Mouse (Mus musculus) neural tube, embryonic 14.5 days (tissue): ENCODE data around the gene Sf3b3. TPM values are rescaled to one million over a fixed set of nuclear protein-coding genes. Genes with fewer than 3 reads are reported as not detected.

Experiments
- ATAC-seq: fragments of 200-750 bp; cut with Nextera tagmentation; 2 replicates; pipeline ENCODE4 v1.8.0; 2017; ENCODE audit warnings: low read depth, mild to moderate bottlenecking, moderate TSS enrichment, moderate library complexity
- H3K27ac ChIP-seq: fragments of 300-500 bp; sonication (generic); 2 replicates; pipeline ENCODE4 v1.5.1; 2014; ENCODE audit warnings: low read depth, mild to moderate bottlenecking, control low read depth, low read length, moderate library complexity, mixed read lengths
- H3K27me3 ChIP-seq: fragments of 300-500 bp; sonication (generic); 2 replicates; pipeline ENCODE4 v1.6.1; 2014; ENCODE audit warnings: low read length; ENCODE audit not compliant: control insufficient read depth, insufficient read depth
- H3K36me3 ChIP-seq: fragments of 300-500 bp; sonication (generic); 2 replicates; pipeline ENCODE4 v1.6.1; 2014; ENCODE audit warnings: low read length, mixed read lengths; ENCODE audit not compliant: control insufficient read depth, insufficient read depth
- H3K4me1 ChIP-seq: fragments of 300-500 bp; sonication (generic); 2 replicates; pipeline ENCODE4 v1.6.1; 2014; ENCODE audit warnings: low read length; ENCODE audit not compliant: control insufficient read depth, insufficient read depth
- H3K4me2 ChIP-seq: fragments of 300-500 bp; sonication (generic); 2 replicates; pipeline ENCODE4 v1.6.1; 2014; ENCODE audit warnings: mild to moderate bottlenecking, low read depth, low read length, control low read depth
- H3K4me3 ChIP-seq: fragments of 300-500 bp; sonication (generic); 2 replicates; pipeline ENCODE4 v1.5.1; 2014; ENCODE audit warnings: low read depth, low read length, control low read depth, mixed read lengths
- H3K9ac ChIP-seq: fragments of 300-500 bp; sonication (generic); replicated peaks from 2 replicates; pipeline ENCODE4 v1.6.1; 2014; ENCODE audit warnings: low read depth, mild to moderate bottlenecking, control low read depth, low read length, mixed read lengths
- H3K9me3 ChIP-seq: fragments of 300-500 bp; sonication (generic); 2 replicates; pipeline ENCODE4 v1.6.1; 2016; ENCODE audit warnings: low read length; ENCODE audit not compliant: control insufficient read depth
- WGBS: fragments of 180-500 bp; shearing (Covaris S2); extraction: QIAGEN DNeasy Blood & Tissue Kit; methylation state at CpG from one replicate; pipeline ENCODE4 v1.1.7; 2014; 5-methylcytosine and 5-hydroxymethylcytosine counted together
- polyA plus RNA-seq: library from polyadenylated mRNA; unstranded; fragments of >200 nt; fragmentation: Nextera tagmentation; extraction: Ambion mirVana; gene quantifications from 2 replicates; pipeline ENCODE4 v1.2.1, GENCODE M21; 2014

Gene Sf3b3
- polyA plus RNA-seq, 1 experiment from 2014 or later, result 87.3 TPM

DNA sequence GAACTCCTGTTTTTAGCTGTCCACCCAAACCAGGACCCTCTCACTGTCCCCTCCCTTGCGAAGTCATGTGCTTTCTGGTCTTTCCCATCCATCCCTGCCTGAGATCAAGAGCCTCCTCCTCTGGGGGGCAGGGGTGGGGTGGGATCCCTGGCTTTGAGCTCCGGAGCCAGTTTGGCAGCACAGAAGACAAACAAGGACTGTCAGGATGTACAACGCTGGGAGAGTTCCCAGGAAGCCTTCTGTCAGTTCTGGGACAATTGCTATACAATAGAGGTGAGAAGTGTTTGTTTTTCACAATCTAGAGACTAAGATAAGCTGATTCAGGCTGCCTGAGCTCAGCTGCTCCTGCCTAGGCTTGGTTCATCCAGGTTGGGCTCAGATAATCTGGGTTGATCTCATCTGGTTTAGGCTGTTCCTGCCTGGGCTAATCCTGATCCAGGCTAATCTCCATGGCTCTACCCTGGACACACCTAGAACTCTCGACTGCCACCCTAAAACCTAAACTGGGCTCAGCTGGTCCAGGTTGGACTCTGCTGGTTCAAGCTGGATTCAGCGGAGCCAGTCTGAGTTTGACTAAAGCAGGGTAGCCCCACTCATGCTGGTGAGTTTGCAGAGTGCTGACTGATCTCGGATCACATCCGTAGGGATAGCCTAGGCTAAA lies 86.2 kb downstream of the Sf3b3 start:
- no peaks in the 10 kb centered on the region for H3K27me3 ChIP-seq
- no peak overlapping the region for H3K4me2 ChIP-seq
- no peak for ATAC-seq
- no peaks in the 10 kb centered on the region for H3K36me3 ChIP-seq
- H3K4me1 ChIP-seq, result no peaks in the 10 kb centered on the region
- no peaks in the 10 kb centered on the region for H3K9me3 ChIP-seq
- H3K27ac ChIP-seq, result no peak overlapping the region
- no peak overlapping the region for H3K4me3 ChIP-seq
- H3K9ac ChIP-seq, result no peak overlapping the region
- whole genome bisulfite sequencing, result 77% methylated on average over 7 of the region's 7 CpGs

Other genes starting within 250 kb of the Sf3b3 start
- 31.1 and 31.6 TPM in 2 replicates for gene Vac14, start 228.2 kb downstream of the Sf3b3 start, polyA plus RNA-seq
- gene Mtss1l, start 125.3 kb downstream of the Sf3b3 start, polyA plus RNA-seq, result 23.9 and 24.9 TPM in 2 replicates
- gene Il34, start 40.9 kb downstream of the Sf3b3 start, polyA plus RNA-seq, result 1.2 and 2.7 TPM in 2 replicates
- gene Cog4, start 187 bp downstream of the Sf3b3 start, polyA plus RNA-seq, result 64.6 and 78.1 TPM in 2 replicates
- 3.9 and 5.4 TPM in 2 replicates for gene Fuk, start 55.7 kb upstream of the Sf3b3 start, polyA plus RNA-seq
- gene St3gal2, start 73.1 kb upstream of the Sf3b3 start, polyA plus RNA-seq, result 12.7 and 15.0 TPM in 2 replicates
- 14.0 and 14.8 TPM in 2 replicates for gene Ddx19a, start 151.0 kb upstream of the Sf3b3 start, polyA plus RNA-seq
- gene Ddx19b, start 185.0 kb upstream of the Sf3b3 start, polyA plus RNA-seq, result 6.3 and 7.6 TPM in 2 replicates
- gene Aars, start 186.4 kb upstream of the Sf3b3 start, polyA plus RNA-seq, result 76.4 and 93.5 TPM in 2 replicates
- gene Exosc6, start 209.6 kb upstream of the Sf3b3 start, polyA plus RNA-seq, result not detected in 2 replicates
- gene Clec18a, start 245.6 kb upstream of the Sf3b3 start, polyA plus RNA-seq, result 0.70 and 1.5 TPM in 2 replicates
- gene Pdpr, start 247.8 kb upstream of the Sf3b3 start, polyA plus RNA-seq, result 8.1 and 8.7 TPM in 2 replicates